Comparison of ENCODE assay signal across 8 mouse cellular contexts in the genomic region with DNA sequence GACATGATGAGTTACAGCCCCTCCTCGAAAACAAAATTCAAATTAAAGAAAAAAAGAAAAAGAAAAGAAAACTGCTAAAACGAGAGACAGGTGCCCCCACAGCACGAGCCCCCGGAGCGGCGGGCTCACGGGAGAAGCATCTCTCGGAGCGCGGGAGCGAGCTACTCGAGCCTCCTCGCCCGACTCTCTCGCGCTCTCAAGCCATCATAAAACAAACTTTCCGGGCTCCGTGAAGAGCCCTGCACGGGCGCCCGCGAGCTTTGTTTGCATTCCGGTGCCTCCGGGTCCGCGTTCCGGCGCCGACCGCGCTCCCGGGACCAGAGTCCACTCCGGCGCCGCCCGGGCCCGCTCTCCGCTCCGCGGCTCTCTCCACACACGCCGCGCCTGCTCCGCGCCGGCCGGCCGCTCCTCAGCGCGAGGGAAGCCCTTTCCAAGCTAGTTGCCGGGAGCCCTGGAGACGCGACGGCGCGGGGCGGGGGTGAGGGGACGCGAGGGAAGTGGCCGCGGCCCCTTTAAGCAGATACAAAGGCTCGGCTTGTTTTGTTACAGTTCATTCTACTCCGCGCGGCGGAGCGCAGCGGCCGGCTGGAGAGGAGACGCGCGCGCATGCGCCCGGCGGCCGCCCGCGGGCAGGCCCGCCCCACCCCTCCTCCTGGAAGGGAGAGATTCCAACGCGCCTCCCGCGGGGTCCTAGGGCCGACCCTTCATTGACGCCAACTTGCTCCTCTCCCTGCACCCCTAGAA. TPM values are rescaled to one million over a fixed set of nuclear protein-coding genes. Genes with fewer than 3 reads are reported as not detected.
DNase-seq lines count a peak whose midpoint lies in the region; ATAC-seq and TF ChIP-seq lines count a peak whose summit lies in the region.

A gene (minus strand): TSS at position 600 of the 744 bp plus-strand sequence.

- no peaks in the 10 kb centered on the region for H3K4me1 ChIP-seq in embryonic fibroblast, embryonic 13.5 days (ENCODE audit: control insufficient read depth, insufficient read depth, low read length)
- H3K4me1 ChIP-seq in heart, embryonic 12.5 days (replicated peaks) = peaks cover 31% of the 10 kb centered on the region
- peaks cover 25% of the 10 kb centered on the region for H3K4me1 ChIP-seq in kidney, embryonic 15.5 days
- peaks cover 16% of the 10 kb centered on the region for H3K4me1 ChIP-seq in limb, embryonic 14.5 days (ENCODE audit: control insufficient read depth, insufficient read depth, low read length)
- peaks cover 19% of the 10 kb centered on the region for H3K4me1 ChIP-seq in midbrain, embryonic 16.5 days (ENCODE audit: control insufficient read depth, insufficient read depth, low read length)

- H3K36me3 ChIP-seq in heart, embryonic 12.5 days = peaks cover 3% of the 10 kb centered on the region; the same call in 1 of the 2 replicates
- H3K36me3 ChIP-seq in kidney, embryonic 15.5 days = no peaks in the 10 kb centered on the region
- H3K36me3 ChIP-seq in limb, embryonic 14.5 days (ENCODE audit: control insufficient read depth, insufficient read depth, low read length) = no peaks in the 10 kb centered on the region
- H3K36me3 ChIP-seq in midbrain, embryonic 16.5 days (ENCODE audit: control insufficient read depth, insufficient read depth, low read length) = no peaks in the 10 kb centered on the region

- H3K4me3 ChIP-seq in embryonic fibroblast, embryonic 13.5 days (ENCODE audit: insufficient read depth, low read length) = peak within 1 kb of the TSS; percentile 62
- H3K4me3 ChIP-seq in heart, embryonic 12.5 days = peak within 1 kb of the TSS; percentile 68
- peak within 1 kb of the TSS; percentile 86 for H3K4me3 ChIP-seq in kidney, embryonic 15.5 days (replicated peaks)
- H3K4me3 ChIP-seq in limb, embryonic 14.5 days (replicated peaks; ENCODE audit: low read length) = peak within 1 kb of the TSS; percentile 82
- peak within 1 kb of the TSS; percentile 70 for H3K4me3 ChIP-seq in midbrain, embryonic 16.5 days (ENCODE audit: low read depth, low read length)

- TF ChIP-seq CTCF in embryonic fibroblast, embryonic 13.5 days (IDR thresholded peaks at IDR 0.05; ENCODE audit: borderline replicate concordance, insufficient read depth, low read length) = no peak

- under 1% methylated on average over 86 of the region's 86 CpGs for WGBS in heart, embryonic 12.5 days
- under 1% methylated on average over 86 of the region's 86 CpGs for WGBS in kidney, embryonic 15.5 days
- under 1% methylated on average over 77 of the region's 86 CpGs for WGBS in limb, embryonic 14.5 days
- under 1% methylated on average over 83 of the region's 86 CpGs for WGBS in midbrain, embryonic 16.5 days

- H3K27ac ChIP-seq in embryonic fibroblast, embryonic 13.5 days (ENCODE audit: insufficient read depth, low read length) = peak within 1 kb of the TSS; percentile 83
- H3K27ac ChIP-seq in heart, embryonic 12.5 days (ENCODE audit: poor library complexity, severe bottlenecking) = peak within 1 kb of the TSS; percentile 95
- peak within 1 kb of the TSS; percentile 99 for H3K27ac ChIP-seq in kidney, embryonic 15.5 days
- peak within 1 kb of the TSS; percentile 97 for H3K27ac ChIP-seq in limb, embryonic 14.5 days (replicated peaks; ENCODE audit: low read depth, low read length)
- H3K27ac ChIP-seq in midbrain, embryonic 16.5 days (ENCODE audit: low read length) = peak within 1 kb of the TSS; percentile 82

- H3K27me3 ChIP-seq in heart, embryonic 12.5 days (replicated peaks) = no peaks in the 10 kb centered on the region
- H3K27me3 ChIP-seq in kidney, embryonic 15.5 days = no peaks in the 10 kb centered on the region
- no peaks in the 10 kb centered on the region for H3K27me3 ChIP-seq in limb, embryonic 14.5 days (ENCODE audit: control insufficient read depth, insufficient read depth, low read length)
- no peaks in the 10 kb centered on the region; the same call in 1 of the 2 replicates for H3K27me3 ChIP-seq in midbrain, embryonic 16.5 days (ENCODE audit: control insufficient read depth, insufficient read depth, low read depth, low read length)

- H3K9me3 ChIP-seq in heart, embryonic 12.5 days (replicated peaks) = peaks cover 8% of the 10 kb centered on the region
- H3K9me3 ChIP-seq in kidney, embryonic 15.5 days (replicated peaks) = peaks cover 5% of the 10 kb centered on the region; the same call in 1 of the 2 replicates
- H3K9me3 ChIP-seq in limb, embryonic 14.5 days (ENCODE audit: control insufficient read depth, low read length) = peaks cover 4% of the 10 kb centered on the region
- H3K9me3 ChIP-seq in midbrain, embryonic 16.5 days (replicated peaks; ENCODE audit: control insufficient read depth, low read length, poor library complexity, severe bottlenecking) = no peaks in the 10 kb centered on the region

- peak within 1 kb of the TSS; percentile 82 for H3K9ac ChIP-seq in heart, embryonic 12.5 days
- H3K9ac ChIP-seq in kidney, embryonic 15.5 days = peak within 1 kb of the TSS; percentile 81
- peak within 1 kb of the TSS; percentile 66 for H3K9ac ChIP-seq in limb, embryonic 14.5 days (ENCODE audit: low read depth, low read length, severe bottlenecking)
- peak within 1 kb of the TSS; percentile 69 for H3K9ac ChIP-seq in midbrain, embryonic 16.5 days (ENCODE audit: low read depth, low read length)

- H3K4me2 ChIP-seq in heart, embryonic 12.5 days = peak within 1 kb of the TSS; percentile 91
- H3K4me2 ChIP-seq in kidney, embryonic 15.5 days = peak within 1 kb of the TSS; percentile 95
- H3K4me2 ChIP-seq in limb, embryonic 14.5 days (replicated peaks; ENCODE audit: low read depth, low read length, severe bottlenecking) = peak within 1 kb of the TSS; percentile 93
- H3K4me2 ChIP-seq in midbrain, embryonic 16.5 days (ENCODE audit: low read length) = peak within 1 kb of the TSS; percentile 83

- ATAC-seq in heart, embryonic 12.5 days (ENCODE audit: insufficient number of reproducible peaks, low FRiP score) = peak; percentile 93
- peak; percentile 94 for ATAC-seq in kidney, embryonic 15.5 days (replicated peaks; ENCODE audit: low FRiP score)
- ATAC-seq in limb, embryonic 14.5 days (ENCODE audit: low FRiP score, low read depth) = peak; percentile 94
- ATAC-seq in midbrain, embryonic 16.5 days = peak; percentile 97

- 0 out of 2 replicates have a peak, but pooled peaks have one; percentile 22 for TF ChIP-seq POLR2A in embryonic fibroblast, embryonic 13.5 days (IDR thresholded peaks at IDR 0.05; ENCODE audit: low read depth, low read length)
- 0 out of 2 replicates have a peak, but pooled peaks have one; percentile 52 for TF ChIP-seq POLR2A in limb, embryonic 14.5 days (IDR thresholded peaks at IDR 0.05; ENCODE audit: borderline replicate concordance, extremely low read depth, insufficient read depth, insufficient read length)

- peak; percentile 90 for DNase-seq in 3T3-L1 (ENCODE audit: low read depth, low spot score)
- peak; percentile 96 for DNase-seq in brain, adult 2 months (ENCODE audit: low read depth, low spot score)
- peak; percentile 97 for DNase-seq in limb, embryonic 14.5 days (ENCODE audit: low spot score)
- DNase-seq in spleen, postnatal 36 days (ENCODE audit: low spot score in 2 of 2) = peak; percentile 57 to 63

RNA-seq across cellular contexts. Expression of the gene that starts here (rescaled TPM):
- polyA plus RNA-seq in embryonic fibroblast, embryonic 13.5 days (2011; ENCODE audit: insufficient read length, low read depth, missing spikeins) = 15.0 and 16.3 TPM in 2 replicates
- polyA plus RNA-seq in heart, embryonic 12.5 days (2016; fragmentation: Nextera tagmentation; extraction: Ambion mirVana) = 9.9 and 13.2 TPM in 2 replicates
- 9.8 and 10.2 TPM in 2 replicates for polyA plus RNA-seq in kidney, embryonic 15.5 days (2015; fragmentation: Nextera tagmentation; extraction: Ambion mirVana)
- polyA plus RNA-seq in limb, embryonic 14.5 days (2012; rRNA removed) = 13.0 and 15.0 TPM in 2 replicates
- polyA plus RNA-seq in limb, embryonic 14.5 days (2014; fragmentation: Nextera tagmentation; extraction: Ambion mirVana) = 9.7 and 12.4 TPM in 2 replicates
- 34.6 and 41.9 TPM in 2 replicates for polyA plus RNA-seq in midbrain, embryonic 16.5 days (2015; fragmentation: Nextera tagmentation; extraction: Ambion mirVana)

Comparison
In these comparisons a context has a peak if more than half of its experiments do, and no peak if none do; other contexts are left out.
1. Peak in every context shown above with its lines: DNase-seq, ATAC-seq, H3K4me3 ChIP-seq and H3K27ac ChIP-seq.